Mouse (Mus musculus) intestine, postnatal 0 days (tissue): ENCODE measurements at regions not wholly inside any gene's neighbourhood (a gene's known extent, or its start where the extent isn't known, plus 50 kb on each side); places are given as distances from the start of the nearest gene placed in this dataset.
A peak's percentile ranks its signal among the peaks of the same experiment; 100 is the strongest.

Experiments used
- ATAC-seq: fragments of 200-750 bp; cut with Nextera tagmentation; 2 replicates; pipeline ENCODE4 v1.8.0; 2017; ENCODE audit warnings: mild to moderate bottlenecking, moderate TSS enrichment, moderate library complexity
- H3K27ac ChIP-seq: fragments of 300-500 bp; sonication (generic); 2 replicates; pipeline ENCODE4 v1.5.1; 2014; ENCODE audit warnings: mild to moderate bottlenecking, low read depth, low read length, moderate library complexity
- H3K27me3 ChIP-seq: fragments of 300-500 bp; sonication (generic); replicated peaks from 2 replicates; pipeline ENCODE4 v1.6.1; 2014; ENCODE audit warnings: low read length, mixed read lengths; ENCODE audit not compliant: control insufficient read depth, insufficient read depth
- H3K36me3 ChIP-seq: fragments of 300-500 bp; sonication (generic); 2 replicates; pipeline ENCODE4 v1.6.1; 2014; ENCODE audit warnings: mild to moderate bottlenecking, moderate library complexity; ENCODE audit not compliant: control insufficient read depth, insufficient read depth
- H3K4me1 ChIP-seq: fragments of 300-500 bp; sonication (generic); replicated peaks from 2 replicates; pipeline ENCODE4 v1.6.1; 2014; ENCODE audit warnings: antibody characterized with exemption, low read length, mixed read lengths; ENCODE audit not compliant: control insufficient read depth, insufficient read depth
- H3K4me2 ChIP-seq: fragments of 300-500 bp; sonication (generic); replicated peaks from 2 replicates; pipeline ENCODE4 v1.6.1; 2014; ENCODE audit warnings: low read depth, mild to moderate bottlenecking, moderate library complexity
- H3K4me3 ChIP-seq: fragments of 300-500 bp; sonication (generic); 2 replicates; pipeline ENCODE4 v1.5.1; 2014; ENCODE audit warnings: low read depth, low read length
- H3K9ac ChIP-seq: fragments of 300-500 bp; sonication (generic); 2 replicates; pipeline ENCODE4 v1.6.1; 2014; ENCODE audit warnings: mild to moderate bottlenecking, low read depth, low read length
- H3K9me3 ChIP-seq: fragments of 300-500 bp; sonication (generic); 2 replicates; pipeline ENCODE4 v1.6.1; 2016; ENCODE audit warnings: mixed run types; ENCODE audit not compliant: control insufficient read depth
- CTCF ChIP-seq: sonication (generic); IDR thresholded peaks from 2 replicates; pipeline ENCODE4 v1.5.1; 2016; ENCODE audit warnings: low read depth, mild to moderate bottlenecking, control low read depth, antibody characterized with exemption, moderate library complexity
- WGBS: fragments of 180-500 bp; shearing (Covaris S2); extraction: QIAGEN DNeasy Blood & Tissue Kit; methylation state at CpG from one replicate; pipeline ENCODE4 v1.1.7; 2014; 5-methylcytosine and 5-hydroxymethylcytosine counted together

- H3K4me3 ChIP-seq: no peak overlapping the region
- no peak overlapping the region for H3K4me2 ChIP-seq
- H3K36me3 ChIP-seq: no peaks in the 10 kb centered on the region
- no peak for TF ChIP-seq CTCF
- no peaks in the 10 kb centered on the region for H3K27me3 ChIP-seq
- no peak overlapping the region for H3K9ac ChIP-seq
- no peaks in the 10 kb centered on the region for H3K4me1 ChIP-seq
- no peak for ATAC-seq
- H3K9me3 ChIP-seq: no peaks in the 10 kb centered on the region
- H3K27ac ChIP-seq: no peak overlapping the region
These were observed 1358.3 kb downstream of the Lrfn5 start for GRCm38 (mm10) chr12:62881202-62881601.

GRCm38 (mm10) chr12:62892851-62893632 is 1370.1 kb downstream of the Lrfn5 start:
- no peaks in the 10 kb centered on the region for H3K9me3 ChIP-seq
- no peaks in the 10 kb centered on the region for H3K4me1 ChIP-seq
- H3K27ac ChIP-seq: no peak overlapping the region
- H3K4me2 ChIP-seq: no peak overlapping the region
- H3K27me3 ChIP-seq: no peaks in the 10 kb centered on the region
- H3K4me3 ChIP-seq: no peak overlapping the region
- H3K9ac ChIP-seq: no peak overlapping the region
- no peaks in the 10 kb centered on the region for H3K36me3 ChIP-seq
- peak; percentile 33 for TF ChIP-seq CTCF
- no peak for ATAC-seq
- WGBS: 74% methylated on average over 9 of the region's 9 CpGs
